ENCODE assay signal across 20 mouse cellular contexts in genomic region chr2:49774180-49774579, GRCm38 (mm10). TPM values are rescaled to one million over a fixed set of nuclear protein-coding genes. Genes with fewer than 3 reads are reported as not detected.
DNase-seq lines count a peak whose midpoint lies in the region; ATAC-seq and TF ChIP-seq lines count a peak whose summit lies in the region.
"Had no signal": no experiment of that assay in that cellular context is flagged by ENCODE, and none has a peak within 500 bp of the region (broad histone marks: within the 10 kb centered on the region; RNA-seq: fewer than 3 reads in every experiment).

No protein-coding gene starts in this region.

- peak; percentile 60 to 74; a peak in 3 of 4 replicates for TF ChIP-seq EP300 in MEL (IDR thresholded peaks at IDR 0.05; ENCODE audit: low read depth in 1 of 2, low read length in 2 of 2)

- intact Hi-C loops in left cerebral cortex, postnatal 25 days (cut with DNase I): no loop called here

- no peak for TF ChIP-seq RAD21 in MEL (IDR thresholded peaks at IDR 0.05; ENCODE audit: low read depth, low read length)

- H3K4me1 ChIP-seq in MEL (ENCODE audit: control insufficient read depth in 1 of 2, insufficient read depth in 2 of 2, low read length in 2 of 2): peaks cover 7 to 19% of the 10 kb centered on the region in 2 experiments
- peaks cover 1% of the 10 kb centered on the region; the same call in 1 of the 2 replicates for H3K4me1 ChIP-seq in bone marrow, adult 2 months (ENCODE audit: control insufficient read depth, insufficient read depth, low read length)
- H3K4me1 ChIP-seq in liver, embryonic 12.5 days: peaks cover 47% of the 10 kb centered on the region
- peaks cover 31% of the 10 kb centered on the region for H3K4me1 ChIP-seq in liver, embryonic 16.5 days (ENCODE audit: control insufficient read depth, low read depth, low read length)
- no peaks in the 10 kb centered on the region for H3K4me1 ChIP-seq in hindbrain, embryonic 12.5 days
- peaks cover 10% of the 10 kb centered on the region for H3K4me1 ChIP-seq in kidney, adult 2 months (ENCODE audit: control insufficient read depth, insufficient read depth, low read length)
- H3K4me1 ChIP-seq: forebrain, embryonic 15.5 days had no signal

- H3K27ac ChIP-seq in MEL (ENCODE audit: control insufficient read depth, low read depth, low read length): peak overlapping the region; percentile 61
- H3K27ac ChIP-seq in bone marrow, adult 2 months (ENCODE audit: control insufficient read depth, insufficient read depth, low read depth, low read length, poor library complexity): peak overlapping the region; percentile 50; the same call in 1 of the 2 replicates
- peak overlapping the region; percentile 79 for H3K27ac ChIP-seq in liver, embryonic 12.5 days
- H3K27ac ChIP-seq in liver, embryonic 16.5 days (ENCODE audit: low read length): peak overlapping the region; percentile 85
- no peak overlapping the region for H3K27ac ChIP-seq in hindbrain, embryonic 12.5 days
- no peak overlapping the region for H3K27ac ChIP-seq in kidney, adult 2 months (ENCODE audit: insufficient read depth, low read depth, low read length)
- H3K27ac ChIP-seq: embryonic facial prominence, embryonic 10.5 days; forebrain, embryonic 10.5 days; forebrain, embryonic 15.5 days; heart, embryonic 13.5 days had no signal

- H3K9me3 ChIP-seq in MEL (replicated peaks; ENCODE audit: insufficient read depth, low read length): no peaks in the 10 kb centered on the region
- no peaks in the 10 kb centered on the region for H3K9me3 ChIP-seq in liver, embryonic 12.5 days (replicated peaks)
- no peaks in the 10 kb centered on the region for H3K9me3 ChIP-seq in liver, embryonic 16.5 days (replicated peaks; ENCODE audit: control insufficient read depth, low read length)
- no peaks in the 10 kb centered on the region for H3K9me3 ChIP-seq in hindbrain, embryonic 12.5 days (replicated peaks)
- H3K9me3 ChIP-seq: embryonic facial prominence, embryonic 10.5 days; forebrain, embryonic 10.5 days; forebrain, embryonic 15.5 days; heart, embryonic 13.5 days had no signal

- H3K4me3 ChIP-seq in MEL (ENCODE audit: control insufficient read depth in 1 of 2, insufficient read depth in 1 of 2, low read depth in 2 of 2, low read length in 2 of 2): peak overlapping the region in 1 of 2 experiments; percentile 51; a peak in 3 of 4 replicates
- H3K4me3 ChIP-seq in bone marrow, adult 2 months (replicated peaks; ENCODE audit: control insufficient read depth, low read depth, low read length): no peak overlapping the region
- H3K4me3 ChIP-seq in liver, embryonic 12.5 days: no peak overlapping the region
- H3K4me3 ChIP-seq in liver, embryonic 16.5 days (ENCODE audit: low read depth, low read length): no peak overlapping the region
- no peak overlapping the region for H3K4me3 ChIP-seq in hindbrain, embryonic 12.5 days
- no peak overlapping the region for H3K4me3 ChIP-seq in kidney, adult 2 months (ENCODE audit: insufficient read depth, low read depth, low read length)
- H3K4me3 ChIP-seq: embryonic facial prominence, embryonic 10.5 days; forebrain, embryonic 10.5 days; forebrain, embryonic 15.5 days; heart, embryonic 13.5 days had no signal

- H3K36me3 ChIP-seq in MEL (ENCODE audit: control insufficient read depth in 1 of 2, insufficient read depth in 2 of 2, low read length in 2 of 2): peaks cover 0 to 17% of the 10 kb centered on the region in 2 experiments; a peak in 2 of 4 replicates
- H3K36me3 ChIP-seq in liver, embryonic 12.5 days: no peaks in the 10 kb centered on the region
- H3K36me3 ChIP-seq in liver, embryonic 16.5 days (ENCODE audit: control insufficient read depth, insufficient read depth): no peaks in the 10 kb centered on the region
- H3K36me3 ChIP-seq in hindbrain, embryonic 12.5 days: peaks cover 10% of the 10 kb centered on the region
- no peaks in the 10 kb centered on the region for H3K36me3 ChIP-seq in kidney, adult 2 months (ENCODE audit: control insufficient read depth, insufficient read depth, low read length)
- H3K36me3 ChIP-seq: heart, embryonic 13.5 days had no signal

- peak; percentile 56 for DNase-seq in MEL (ENCODE audit: low read depth, low spot score)
- DNase-seq in left cerebral cortex, postnatal 25 days (ENCODE audit: low spot score in 2 of 2): no peak
- DNase-seq in kidney, adult 2 months: no peak
- DNase-seq in layer of hippocampus, postnatal 25 days (ENCODE audit: extremely low spot score in 1 of 2, low spot score in 1 of 2): no peak
- DNase-seq: adrenal gland, adult 8-10 months; cerebellum, adult 2 months; cerebellum, postnatal 10 days; gastrocnemius, postnatal 36 days; heart, adult 11 months; heart, postnatal 36 days had no signal

- TF ChIP-seq CTCF in MEL (IDR thresholded peaks at IDR 0.05 in 2 of 3, conservative IDR thresholded peaks at IDR 0.05 in 1 of 3; ENCODE audit: control insufficient read depth in 1 of 3, insufficient read depth in 1 of 3, low read depth in 2 of 3, low read length in 3 of 3, poor library complexity in 1 of 3, severe bottlenecking in 1 of 3): no peak
- no peak for TF ChIP-seq CTCF in bone marrow, adult 2 months (IDR thresholded peaks at IDR 0.05; ENCODE audit: control insufficient read depth, insufficient read depth, low read length)
- TF ChIP-seq CTCF in kidney, adult 2 months (conservative IDR thresholded peaks at IDR 0.05; ENCODE audit: insufficient read depth, insufficient read length, low read depth, low read length): no peak

- peak overlapping the region; percentile 32 for H3K4me2 ChIP-seq in liver, embryonic 12.5 days
- peak overlapping the region; percentile 40; the same call in 1 of the 2 replicates for H3K4me2 ChIP-seq in liver, embryonic 16.5 days (ENCODE audit: low read depth, low read length)
- H3K4me2 ChIP-seq in hindbrain, embryonic 12.5 days (replicated peaks): no peak overlapping the region
- H3K4me2 ChIP-seq: forebrain, embryonic 15.5 days; heart, embryonic 13.5 days had no signal

- no peaks in the 10 kb centered on the region for H3K27me3 ChIP-seq in MEL (ENCODE audit: control insufficient read depth in 1 of 2, insufficient read depth in 2 of 2, low read length in 2 of 2)
- H3K27me3 ChIP-seq in liver, embryonic 12.5 days (replicated peaks): no peaks in the 10 kb centered on the region
- H3K27me3 ChIP-seq in liver, embryonic 16.5 days (ENCODE audit: control insufficient read depth, insufficient read depth, low read depth, low read length): no peaks in the 10 kb centered on the region
- no peaks in the 10 kb centered on the region for H3K27me3 ChIP-seq in hindbrain, embryonic 12.5 days
- no peaks in the 10 kb centered on the region for H3K27me3 ChIP-seq in kidney, adult 2 months (replicated peaks; ENCODE audit: control insufficient read depth, insufficient read depth, low read length)
- H3K27me3 ChIP-seq: forebrain, embryonic 15.5 days; heart, embryonic 13.5 days had no signal

- peak; percentile 25; the same call in 1 of the 2 replicates for ATAC-seq in liver, embryonic 12.5 days
- no peak for ATAC-seq in liver, embryonic 16.5 days (ENCODE audit: low read depth)
- ATAC-seq in hindbrain, embryonic 12.5 days (ENCODE audit: low FRiP score): no peak
- ATAC-seq: forebrain, embryonic 15.5 days; hindbrain, embryonic 16.5 days had no signal

- H3K79me2 ChIP-seq in MEL (ENCODE audit: control insufficient read depth, insufficient read depth, low read length, poor library complexity): no peaks in the 10 kb centered on the region

- no peak for TF ChIP-seq POLR2A in MEL (IDR thresholded peaks at IDR 0.05; ENCODE audit: control insufficient read depth in 1 of 2, insufficient read depth in 1 of 2, low read depth in 1 of 2, low read length in 2 of 2, poor library complexity in 1 of 2)
- TF ChIP-seq POLR2A in bone marrow, adult 2 months (IDR thresholded peaks at IDR 0.05; ENCODE audit: borderline replicate concordance, control insufficient read depth, low read depth, low read length): no peak
- TF ChIP-seq POLR2A in kidney, adult 2 months (IDR thresholded peaks at IDR 0.05; ENCODE audit: low read depth, low read length): no peak

- H3K9ac ChIP-seq in MEL (ENCODE audit: control insufficient read depth, low read depth, low read length, poor library complexity, severe bottlenecking): peak overlapping the region; percentile 10; the same call in 1 of the 2 replicates
- no peak overlapping the region for H3K9ac ChIP-seq in liver, embryonic 12.5 days
- no peak overlapping the region for H3K9ac ChIP-seq in liver, embryonic 16.5 days (ENCODE audit: low read depth, low read length)
- H3K9ac ChIP-seq in hindbrain, embryonic 12.5 days: no peak overlapping the region
- H3K9ac ChIP-seq: forebrain, embryonic 15.5 days; heart, embryonic 13.5 days had no signal

TF ChIP-seq in MEL, 35 proteins besides CTCF, POLR2A, EP300 and RAD21:
- TF ChIP-seq MXI1 (IDR thresholded peaks at IDR 0.05; ENCODE audit: low read depth, low read length) (peak; percentile 48; the same call in 1 of the 2 replicates), ETS1 (IDR thresholded peaks at IDR 0.05; ENCODE audit: low read depth, low read length) (peak; percentile 63), USF2 (IDR thresholded peaks at IDR 0.05; ENCODE audit: borderline replicate concordance in 1 of 2, insufficient read depth in 1 of 2, low read depth in 1 of 2, low read length in 2 of 2) (no peak), SIN3A (IDR thresholded peaks at IDR 0.05; ENCODE audit: low read length) (peak; percentile 49), MYB (IDR thresholded peaks at IDR 0.05; ENCODE audit: low read depth, low read length) (no peak), TCF12 (IDR thresholded peaks at IDR 0.05; ENCODE audit: low read depth, low read length) (peak; percentile 38; the same call in 1 of the 2 replicates), MYC (IDR thresholded peaks at IDR 0.05; ENCODE audit: low read depth, low read length) (peak; percentile 69; the same call in 1 of the 2 replicates), GATA1 (IDR thresholded peaks at IDR 0.05; ENCODE audit: low read depth, low read length) (0 out of 2 replicates have a peak, but pooled peaks have one; percentile 32), KAT2A (conservative IDR thresholded peaks at IDR 0.05; ENCODE audit: low read depth, low read length) (no peak), RCOR1 (IDR thresholded peaks at IDR 0.05; ENCODE audit: low read depth, low read length) (no peak)

RNA-seq across cellular contexts. Expression of gene Lypd6b, which starts 13.3 kb away (rescaled TPM):
- not detected in 2 replicates for total RNA-seq in MEL (2012; rRNA removed)
- polyA plus RNA-seq in MEL (2012; ENCODE audit: insufficient read depth in 1 of 2, insufficient read length in 2 of 2, low read depth in 1 of 2, low replicate concordance in 2 of 2, missing spikeins in 1 of 2): not detected
- not detected in 2 replicates for polyA plus RNA-seq in bone marrow, adult 2 months (2011; ENCODE audit: insufficient read depth, insufficient read length, low replicate concordance, missing spikeins)
- 0.12 TPM in 1 of 2 replicates, not detected in the other for polyA plus RNA-seq in liver, embryonic 12.5 days (2016; fragmentation: Nextera tagmentation; extraction: Ambion mirVana)
- 0.04 TPM in 1 of 2 replicates, not detected in the other for polyA plus RNA-seq in liver, embryonic 16.5 days (2015; fragmentation: Nextera tagmentation; extraction: Ambion mirVana)
- total RNA-seq in left cerebral cortex, postnatal 25 days (2021): 1 to 10 TPM; 8.1 to 8.6 TPM
- 1.7 and 2.6 TPM in 2 replicates for polyA plus RNA-seq in hindbrain, embryonic 12.5 days (2016; fragmentation: Nextera tagmentation; extraction: Ambion mirVana)
- 1.5 and 1.9 TPM in 2 replicates for polyA plus RNA-seq in kidney, adult 2 months (2012; rRNA removed)
- total RNA-seq in layer of hippocampus, postnatal 25 days (2021): 1 to 10 TPM; 4.2 to 4.3 TPM
- total RNA-seq: gastrocnemius, adult 8-10 months; gastrocnemius, postnatal 36 days; heart, postnatal 36 days had no signal

Comparison
In these comparisons a context has a peak if more than half of its experiments do, and no peak if none do; other contexts are left out.
1. H3K27ac ChIP-seq: peak in MEL (single experiment), bone marrow, adult 2 months (single experiment), liver, embryonic 12.5 days (single experiment) and liver, embryonic 16.5 days (single experiment); none in hindbrain, embryonic 12.5 days (single experiment) and kidney, adult 2 months (single experiment).